Mouse (Mus musculus) WW6 (cell line): Measurements from ENCODE around the gene Plcb1.

Source experiments
- DNase-seq: peaks from one replicate; pipeline ENCODE4 v3.0.0-alpha.2; 2013; ENCODE audit warnings: low read depth, low spot score

Plcb1 gene

GRCm38 (mm10) chr2:135202390-135202789 lies 416.5 kb downstream of the Plcb1 start:
- no peak for DNase-seq

- DNase-seq = no peak
Observed at GRCm38 (mm10) chr2:135204141-135205120, 418.6 kb downstream of the Plcb1 start.

- no peak for DNase-seq
Observed at GRCm38 (mm10) chr2:135208890-135209289, 423.0 kb downstream of the Plcb1 start.

- DNase-seq = no peak
Observed at GRCm38 (mm10) chr2:135214746-135215448, 429.0 kb downstream of the Plcb1 start.

GRCm38 (mm10) chr2:135219406-135219805 lies 433.5 kb downstream of the Plcb1 start:
- DNase-seq = no peak

- no peak for DNase-seq
Observed at GRCm38 (mm10) chr2:135225604-135226025, 439.7 kb downstream of the Plcb1 start.

GRCm38 (mm10) chr2:135230262-135230661 lies 444.4 kb downstream of the Plcb1 start:
- no peak for DNase-seq

GRCm38 (mm10) chr2:135242662-135243316 lies 456.9 kb downstream of the Plcb1 start:
- DNase-seq = no peak

- DNase-seq = no peak
Observed at GRCm38 (mm10) chr2:135243764-135244163, 457.9 kb downstream of the Plcb1 start.

- no peak for DNase-seq
Observed at GRCm38 (mm10) chr2:135249925-135250324, 464.1 kb downstream of the Plcb1 start.

GRCm38 (mm10) chr2:135251821-135252315 lies 466.0 kb downstream of the Plcb1 start:
- DNase-seq = peak; percentile 4

GRCm38 (mm10) chr2:135259136-135259535 lies 473.3 kb downstream of the Plcb1 start:
- DNase-seq = no peak

GRCm38 (mm10) chr2:135263943-135264342 lies 478.1 kb downstream of the Plcb1 start:
- no peak for DNase-seq

GRCm38 (mm10) chr2:135274949-135275348 lies 489.1 kb downstream of the Plcb1 start:
- no peak for DNase-seq

GRCm38 (mm10) chr2:135278506-135278905 lies 492.6 kb downstream of the Plcb1 start:
- no peak for DNase-seq

- DNase-seq = no peak
Observed at GRCm38 (mm10) chr2:135279026-135279425, 493.2 kb downstream of the Plcb1 start.

GRCm38 (mm10) chr2:135283783-135284182 lies 497.9 kb downstream of the Plcb1 start:
- DNase-seq = no peak

GRCm38 (mm10) chr2:135296184-135296769 lies 510.4 kb downstream of the Plcb1 start:
- no peak for DNase-seq

GRCm38 (mm10) chr2:135300480-135300879 lies 514.6 kb downstream of the Plcb1 start:
- DNase-seq = no peak

- no peak for DNase-seq
Observed at GRCm38 (mm10) chr2:135302483-135302882, 516.6 kb downstream of the Plcb1 start.

- no peak for DNase-seq
Observed at GRCm38 (mm10) chr2:135305186-135305585, 519.3 kb downstream of the Plcb1 start.
